Mouse (Mus musculus) embryonic facial prominence, embryonic 10.5 days (tissue): ENCODE measurements around the gene Pcnx2. TPM values are rescaled to one million over a fixed set of nuclear protein-coding genes. Genes with fewer than 3 reads are reported as not detected.

Experiments used
- DNase-seq: peaks from one replicate; pipeline ENCODE4 v3.0.0-alpha.2; 2017; ENCODE audit warnings: low spot score
- H3K27ac ChIP-seq: fragments of 300-500 bp; sonication (generic); replicated peaks from 2 replicates; pipeline ENCODE4 v1.5.1; 2016; ENCODE audit warnings: mild to moderate bottlenecking
- H3K27me3 ChIP-seq: fragments of 300-500 bp; sonication (generic); replicated peaks from 2 replicates; pipeline ENCODE4 v1.6.1; 2016; ENCODE audit warnings: low read depth, mild to moderate bottlenecking; ENCODE audit not compliant: poor library complexity, severe bottlenecking
- H3K36me3 ChIP-seq: fragments of 300-500 bp; sonication (generic); replicated peaks from 2 replicates; pipeline ENCODE4 v1.6.1; 2016; ENCODE audit warnings: mild to moderate bottlenecking, moderate library complexity
- H3K4me1 ChIP-seq: fragments of 300-500 bp; sonication (generic); 2 replicates; pipeline ENCODE4 v1.6.1; 2016
- H3K4me3 ChIP-seq: fragments of 300-500 bp; sonication (generic); 2 replicates; pipeline ENCODE4 v1.5.1; 2016; ENCODE audit warnings: mild to moderate bottlenecking, moderate library complexity
- H3K9me3 ChIP-seq: fragments of 300-500 bp; sonication (generic); 2 replicates; pipeline ENCODE4 v1.6.1; 2016; ENCODE audit warnings: mild to moderate bottlenecking
- WGBS: fragments of 180-500 bp; shearing (Covaris S2); methylation state at CpG from one replicate; pipeline ENCODE4 v1.1.7; 2016; 5-methylcytosine and 5-hydroxymethylcytosine counted together
- polyA plus RNA-seq: library from polyadenylated mRNA; unstranded; fragments of >200 nt; fragmentation: Nextera tagmentation; extraction: Ambion mirVana; gene quantifications from 2 replicates; pipeline ENCODE4 v1.2.1, GENCODE M21; 2016

Gene Pcnx2
- polyA plus RNA-seq, 1 experiment from 2014 or later: 0.15 TPM

DNA sequence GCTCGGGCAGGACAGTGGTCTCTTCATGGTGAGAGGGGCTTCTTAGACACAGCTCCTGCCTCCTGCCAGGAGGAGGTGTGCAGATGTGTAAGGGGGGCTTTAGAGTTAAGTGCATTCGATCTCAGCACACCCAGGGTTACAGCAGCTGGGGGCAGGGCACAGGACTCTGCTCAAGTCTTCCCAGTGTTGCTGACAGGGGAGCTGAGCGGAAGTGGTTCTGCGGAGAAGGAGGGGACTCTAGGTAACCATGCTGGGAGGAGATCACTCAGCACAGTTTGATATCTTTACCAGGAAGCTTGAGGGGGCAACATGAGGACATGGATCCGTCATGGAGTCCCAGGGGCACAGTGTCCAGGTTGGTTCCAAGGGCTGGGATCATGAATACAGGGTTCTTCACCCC is 156.7 kb downstream of the Pcnx2 start:
- whole genome bisulfite sequencing: 76% methylated on average over 5 of the region's 5 CpGs
- no peaks in the 10 kb centered on the region for H3K27me3 ChIP-seq
- peaks cover 8% of the 10 kb centered on the region; the same call in 1 of the 2 replicates for H3K4me1 ChIP-seq
- H3K36me3 ChIP-seq: no peaks in the 10 kb centered on the region
- no peak overlapping the region; the same call in 1 of the 2 replicates for H3K27ac ChIP-seq
- DNase-seq: no peak
- no peaks in the 10 kb centered on the region for H3K9me3 ChIP-seq
- no peak overlapping the region for H3K4me3 ChIP-seq

DNA sequence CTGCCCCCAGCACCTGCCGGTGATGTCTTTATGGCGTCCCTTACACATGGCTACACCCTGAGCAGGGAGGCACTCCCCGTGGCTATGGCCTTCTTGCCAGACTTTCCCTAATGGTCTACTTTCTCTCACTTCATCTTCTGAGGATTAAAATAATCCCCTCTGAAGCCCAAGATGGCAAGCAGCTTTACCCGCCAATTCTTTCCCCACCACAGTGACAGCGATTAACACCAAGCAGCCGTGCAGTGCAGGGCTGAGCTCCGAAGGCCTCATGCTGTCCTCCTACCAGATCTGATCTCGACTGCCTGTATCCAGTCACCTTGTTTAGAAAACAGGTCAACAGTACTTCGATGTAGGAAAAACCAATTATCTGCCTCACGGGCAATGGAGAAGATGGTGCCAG is 157.5 kb downstream of the Pcnx2 start:
- H3K36me3 ChIP-seq: no peaks in the 10 kb centered on the region
- H3K9me3 ChIP-seq: no peaks in the 10 kb centered on the region
- H3K4me3 ChIP-seq: no peak overlapping the region
- 83% methylated on average over 10 of the region's 10 CpGs for WGBS
- no peak for DNase-seq
- no peak overlapping the region for H3K27ac ChIP-seq
- no peaks in the 10 kb centered on the region for H3K27me3 ChIP-seq
- H3K4me1 ChIP-seq: peaks cover 15% of the 10 kb centered on the region; the same call in 1 of the 2 replicates

DNA sequence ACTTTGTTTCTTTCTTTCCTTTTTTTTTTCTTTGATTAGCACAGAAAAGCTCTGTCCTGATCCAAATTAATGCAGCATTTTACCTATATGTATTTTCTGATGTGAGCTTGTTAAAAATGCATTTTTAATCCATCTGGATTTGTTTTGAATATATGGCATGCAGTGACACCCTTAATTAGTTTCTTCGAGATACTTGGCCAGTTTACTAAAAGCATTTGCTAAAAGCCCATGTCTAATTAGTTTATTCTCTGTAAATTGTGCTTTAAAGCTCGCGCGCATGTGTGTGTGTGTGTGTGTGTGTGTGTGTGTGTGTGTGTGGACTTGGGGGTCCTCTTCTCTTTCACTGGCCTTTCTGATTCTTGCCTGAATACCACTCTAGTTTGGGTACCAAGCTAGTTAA is 159.2 kb downstream of the Pcnx2 start:
- H3K27me3 ChIP-seq: no peaks in the 10 kb centered on the region
- no peak overlapping the region for H3K27ac ChIP-seq
- 93% methylated on average over 4 of the region's 4 CpGs for WGBS
- H3K4me1 ChIP-seq: peaks cover 26% of the 10 kb centered on the region
- H3K4me3 ChIP-seq: no peak overlapping the region
- DNase-seq: no peak
- H3K9me3 ChIP-seq: no peaks in the 10 kb centered on the region
- H3K36me3 ChIP-seq: no peaks in the 10 kb centered on the region

DNA sequence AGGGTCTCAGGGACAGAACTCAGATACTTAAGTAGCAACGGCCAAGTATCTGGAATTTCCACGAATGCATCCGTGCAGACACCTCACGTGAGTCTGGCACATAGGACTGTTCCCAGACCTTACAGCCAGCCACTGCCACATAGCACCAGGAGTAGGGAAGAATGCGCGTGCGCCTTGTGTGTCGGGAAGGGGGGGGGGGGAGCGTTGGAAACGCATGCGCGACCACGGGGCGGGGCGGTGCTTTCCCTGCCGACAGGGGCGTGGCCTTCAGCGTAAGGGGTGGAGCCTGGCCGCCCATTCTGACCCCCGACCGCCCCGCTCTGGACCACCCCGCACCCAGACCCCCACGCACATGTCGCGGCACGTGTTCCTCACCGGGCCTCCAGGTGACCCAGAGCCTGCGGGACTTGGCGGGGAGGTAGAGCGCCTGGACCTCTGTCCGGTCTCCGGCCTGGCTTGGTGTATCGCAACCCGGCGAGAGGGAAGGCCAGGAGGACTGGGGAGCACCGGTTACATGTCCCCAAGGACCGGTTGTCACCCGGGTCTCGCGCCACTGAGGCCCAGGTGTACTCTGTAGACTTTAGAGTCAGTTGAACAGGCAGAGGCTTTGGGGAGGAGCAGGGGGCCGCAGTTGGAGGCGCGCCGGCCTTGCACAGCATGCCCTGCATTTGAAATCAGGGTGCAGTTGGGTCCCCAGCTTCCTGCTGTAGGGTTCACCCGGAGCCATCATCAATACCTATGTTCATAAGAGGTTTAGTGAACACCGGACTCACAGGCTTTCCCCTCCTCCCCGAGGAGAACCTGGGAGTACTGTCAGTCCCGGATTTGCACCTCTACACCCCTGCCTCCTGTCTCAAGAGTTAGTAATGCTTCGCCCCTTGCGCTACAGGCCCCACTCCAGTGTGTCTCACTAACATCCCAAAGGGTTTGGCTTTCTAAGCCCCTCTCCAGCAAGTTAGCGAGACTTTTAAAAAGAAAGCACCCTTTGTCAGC is 163.9 kb downstream of the Pcnx2 start:
- WGBS: 6% methylated on average over 52 of the region's 52 CpGs
- H3K4me3 ChIP-seq: peak overlapping the region; percentile 70
- peaks cover 33% of the 10 kb centered on the region for H3K4me1 ChIP-seq
- no peaks in the 10 kb centered on the region for H3K9me3 ChIP-seq
- DNase-seq: peak; percentile 95
- H3K27me3 ChIP-seq: no peaks in the 10 kb centered on the region; the same call in 1 of the 2 replicates
- H3K27ac ChIP-seq: peak overlapping the region; percentile 86
- H3K36me3 ChIP-seq: no peaks in the 10 kb centered on the region

DNA sequence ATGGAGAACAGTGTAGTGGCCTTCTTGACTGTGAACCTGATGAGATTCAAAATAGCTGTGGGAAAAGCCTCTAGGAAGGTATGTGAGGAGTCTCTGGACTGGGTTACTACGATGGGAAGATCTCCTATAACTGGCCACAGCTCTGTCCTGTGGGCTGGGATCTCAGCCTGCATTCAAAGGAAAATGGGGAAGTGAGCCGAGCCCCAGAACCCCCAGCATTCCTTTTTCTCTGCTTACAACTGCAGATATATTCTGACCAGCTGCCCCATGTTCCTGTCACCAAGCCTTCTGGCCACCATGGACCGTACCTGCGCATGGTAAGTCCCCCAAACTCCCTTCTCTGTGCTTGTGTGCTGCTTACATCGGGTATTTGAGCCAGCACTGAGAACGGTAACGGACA is 168.4 kb downstream of the Pcnx2 start, which contains the start of gene Ntpcr:
Ntpcr (plus strand) TSS at position 218 of the 400 bp plus-strand sequence.
- peaks cover 32% of the 10 kb centered on the region for H3K4me1 ChIP-seq
- H3K27me3 ChIP-seq: no peaks in the 10 kb centered on the region; the same call in 1 of the 2 replicates
- DNase-seq: no peak
- 85% methylated on average over 7 of the region's 7 CpGs for WGBS
- H3K27ac ChIP-seq: no peak within 1 kb of the TSS
- H3K4me3 ChIP-seq: no peak within 1 kb of the TSS
- no peaks in the 10 kb centered on the region for H3K36me3 ChIP-seq
- H3K9me3 ChIP-seq: no peaks in the 10 kb centered on the region

DNA sequence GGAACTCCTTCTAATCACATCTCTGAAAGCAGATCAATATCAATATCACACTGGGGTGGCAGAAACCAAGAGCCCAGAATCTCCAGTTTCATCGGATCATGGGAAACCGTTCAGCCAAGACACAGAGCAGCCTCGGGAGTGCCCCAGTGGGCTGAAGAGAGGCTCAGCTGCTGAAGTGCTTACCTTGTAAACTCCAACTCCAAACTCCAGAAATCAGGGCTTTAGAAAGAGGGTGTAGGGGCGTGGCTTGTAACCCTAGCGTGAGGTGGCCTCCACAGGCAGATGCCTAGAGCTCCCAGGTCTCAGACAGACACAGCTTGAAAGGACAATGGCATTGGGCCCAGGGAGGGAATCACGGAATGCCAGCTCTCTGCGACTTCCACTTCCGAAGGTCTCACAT is 170.3 kb downstream of the Pcnx2 start:
- H3K4me3 ChIP-seq: no peak overlapping the region
- H3K36me3 ChIP-seq: no peaks in the 10 kb centered on the region
- peaks cover 20% of the 10 kb centered on the region for H3K4me1 ChIP-seq
- 55% methylated on average over 8 of the region's 8 CpGs for WGBS
- H3K27ac ChIP-seq: no peak overlapping the region
- H3K27me3 ChIP-seq: no peaks in the 10 kb centered on the region; the same call in 1 of the 2 replicates
- DNase-seq: no peak
- no peaks in the 10 kb centered on the region for H3K9me3 ChIP-seq

DNA sequence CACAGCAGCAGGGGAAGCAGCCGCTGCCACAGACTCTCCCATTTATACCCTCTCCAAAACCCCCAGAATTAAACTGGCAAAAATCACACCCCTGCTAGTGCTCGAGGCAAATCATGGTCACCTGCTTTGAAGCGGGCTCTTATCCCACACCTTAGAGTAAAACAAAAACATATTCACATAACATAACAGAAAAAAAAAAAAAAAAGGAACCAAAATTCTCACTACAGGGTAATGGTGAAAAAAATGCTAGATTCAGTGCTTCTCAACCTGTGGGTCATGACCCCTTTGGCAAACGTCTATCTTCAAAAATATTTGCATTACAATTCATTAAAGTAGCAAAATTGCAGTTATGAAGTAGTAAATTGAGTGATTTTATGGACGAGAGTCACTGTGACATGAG is 171.1 kb downstream of the Pcnx2 start:
- Histone ChIP-seq H3K27me3 (no peaks in the 10 kb centered on the region; the same call in 1 of the 2 replicates), H3K4me3 (no peak overlapping the region), H3K36me3 (no peaks in the 10 kb centered on the region), H3K27ac (no peak overlapping the region), H3K4me1 (peaks cover 20% of the 10 kb centered on the region), H3K9me3 (no peaks in the 10 kb centered on the region)
- 83% methylated on average over 5 of the region's 5 CpGs for WGBS
- DNase-seq: no peak

DNA sequence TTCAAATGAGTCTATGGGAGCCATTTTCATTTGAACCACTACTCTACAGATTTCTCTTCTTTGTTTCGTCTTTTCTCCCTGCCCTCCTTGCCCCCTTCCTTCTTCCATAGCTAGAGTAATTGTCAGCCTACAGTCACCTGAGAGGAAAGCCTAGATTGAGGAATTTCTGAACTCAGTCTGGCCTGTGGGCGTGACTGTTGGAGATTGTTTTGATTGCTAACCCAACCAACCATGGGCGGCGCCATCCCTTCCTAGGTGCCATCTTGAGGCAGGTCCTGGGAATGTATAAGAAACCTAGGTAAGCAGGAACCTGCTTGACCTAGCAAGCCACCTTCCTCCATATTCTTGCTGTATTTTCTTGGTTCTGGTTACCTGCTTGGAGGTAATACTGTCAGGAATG is 172.0 kb downstream of the Pcnx2 start:
- 91% methylated on average over 4 of the region's 4 CpGs for WGBS
- Histone ChIP-seq H3K27me3 (no peaks in the 10 kb centered on the region), H3K4me3 (no peak overlapping the region), H3K27ac (no peak overlapping the region), H3K9me3 (no peaks in the 10 kb centered on the region), H3K4me1 (peaks cover 15% of the 10 kb centered on the region), H3K36me3 (no peaks in the 10 kb centered on the region)
- DNase-seq: no peak

DNA sequence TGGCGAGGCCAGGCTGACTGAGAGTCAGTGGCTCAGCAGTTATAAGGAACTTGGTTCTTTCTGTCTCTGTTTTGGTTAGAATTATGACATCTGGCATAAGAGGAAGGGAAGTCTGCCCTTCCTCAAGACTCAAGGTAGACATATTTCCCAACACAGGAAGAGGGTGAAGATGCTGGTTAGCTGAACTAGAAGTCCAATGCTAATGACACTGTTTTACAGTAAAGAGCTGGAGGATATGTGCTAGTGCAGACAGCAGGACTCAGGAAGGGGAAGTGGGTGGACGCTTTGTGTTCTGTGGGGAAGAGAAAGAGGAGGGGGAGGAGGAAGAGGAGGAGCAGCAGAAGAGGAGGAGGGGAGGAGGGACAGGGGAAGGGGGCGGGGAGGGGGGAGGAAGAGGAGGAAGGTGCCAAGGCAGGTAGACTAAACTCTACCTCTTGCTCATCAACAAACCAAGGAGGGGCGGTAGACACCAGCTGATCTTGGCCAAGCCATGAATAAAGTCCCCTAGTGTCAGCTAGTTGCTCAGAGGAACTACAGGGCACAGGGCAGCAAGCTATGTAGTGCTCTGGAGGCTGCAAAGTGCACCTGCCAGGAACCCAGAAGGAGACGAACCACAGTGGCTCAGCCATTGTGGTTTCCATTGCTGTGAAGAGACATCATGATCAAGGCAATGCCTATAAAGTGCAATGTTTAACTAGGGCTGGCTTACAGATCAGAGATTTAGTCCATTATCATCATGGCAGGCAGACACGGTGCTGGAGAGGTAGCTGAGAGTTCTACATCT is 172.9 kb downstream of the Pcnx2 start:
- Histone ChIP-seq H3K27ac (no peak overlapping the region), H3K27me3 (no peaks in the 10 kb centered on the region), H3K4me1 (peaks cover 12% of the 10 kb centered on the region), H3K9me3 (no peaks in the 10 kb centered on the region), H3K36me3 (no peaks in the 10 kb centered on the region), H3K4me3 (no peak overlapping the region)
- DNase-seq: no peak
- 80% methylated on average over 6 of the region's 6 CpGs for WGBS

DNA sequence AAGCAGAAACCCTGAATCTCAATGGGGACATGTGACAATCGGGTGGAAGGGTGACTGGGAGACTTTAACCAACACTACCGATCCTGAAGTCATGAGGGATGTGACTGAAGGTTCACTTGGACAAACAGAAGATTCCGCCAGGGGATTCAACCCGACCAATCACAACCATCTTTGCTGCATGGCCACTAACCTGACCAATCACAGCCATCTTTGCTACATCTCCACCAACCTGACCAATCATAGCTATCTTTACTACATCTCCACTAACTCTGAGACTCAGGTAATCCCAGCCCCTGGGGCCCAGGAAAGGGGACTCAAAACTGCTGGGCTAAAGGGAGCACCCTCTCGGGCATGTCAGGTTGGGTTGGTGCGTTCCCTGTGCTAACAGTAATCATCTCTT is 174.7 kb downstream of the Pcnx2 start:
- WGBS: 90% methylated on average over 6 of the region's 6 CpGs
- Histone ChIP-seq H3K27me3 (no peaks in the 10 kb centered on the region), H3K36me3 (no peaks in the 10 kb centered on the region), H3K4me3 (no peak overlapping the region), H3K4me1 (peaks cover 13% of the 10 kb centered on the region), H3K27ac (no peak overlapping the region), H3K9me3 (no peaks in the 10 kb centered on the region)
- DNase-seq: no peak

DNA sequence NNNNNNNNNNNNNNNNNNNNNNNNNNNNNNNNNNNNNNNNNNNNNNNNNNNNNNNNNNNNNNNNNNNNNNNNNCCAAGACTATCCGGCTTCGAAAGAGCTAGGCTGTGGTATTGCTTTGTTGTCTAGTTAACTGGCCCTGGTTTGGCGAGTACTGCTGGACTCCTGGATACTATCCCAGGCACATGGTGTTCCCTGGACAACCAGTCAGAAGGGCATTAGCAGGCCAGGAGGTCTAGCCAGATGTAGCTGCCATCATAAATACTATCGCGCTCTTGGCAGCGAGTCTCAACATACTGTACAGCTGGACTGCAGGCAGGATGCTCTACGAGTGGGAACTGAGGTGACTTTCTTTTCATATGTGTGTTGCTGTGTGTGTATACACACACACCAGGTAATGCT is 175.4 kb downstream of the Pcnx2 start:
- no peak overlapping the region for H3K4me3 ChIP-seq
- no peak for DNase-seq
- no peaks in the 10 kb centered on the region for H3K9me3 ChIP-seq
- H3K27ac ChIP-seq: no peak overlapping the region
- H3K36me3 ChIP-seq: no peaks in the 10 kb centered on the region
- H3K27me3 ChIP-seq: no peaks in the 10 kb centered on the region
- WGBS: 94% methylated on average over 7 of the region's 7 CpGs
- H3K4me1 ChIP-seq: peaks cover 16% of the 10 kb centered on the region

DNA sequence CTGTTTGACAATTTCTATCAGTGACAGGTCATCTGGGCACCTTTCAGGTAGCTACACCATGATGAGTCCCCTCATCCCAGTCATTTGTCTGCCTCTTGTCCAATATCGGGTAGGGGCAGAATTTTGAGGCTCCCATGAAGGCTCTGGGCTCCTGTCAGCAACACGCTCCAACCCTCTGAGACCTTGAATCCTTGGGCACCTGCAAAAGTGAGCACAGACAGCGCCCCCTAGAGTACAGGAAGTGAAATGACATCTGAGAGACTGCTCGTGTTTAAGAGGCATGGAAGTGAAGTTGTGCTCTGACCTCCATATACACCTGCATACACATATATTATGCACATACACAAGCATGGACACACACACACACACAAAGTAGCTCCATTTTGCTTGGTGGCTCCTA is 179.2 kb downstream of the Pcnx2 start:
- H3K27ac ChIP-seq: no peak overlapping the region
- no peaks in the 10 kb centered on the region for H3K36me3 ChIP-seq
- no peaks in the 10 kb centered on the region for H3K27me3 ChIP-seq
- peaks cover 30% of the 10 kb centered on the region for H3K4me1 ChIP-seq
- H3K9me3 ChIP-seq: no peaks in the 10 kb centered on the region
- DNase-seq: no peak
- H3K4me3 ChIP-seq: no peak overlapping the region
- WGBS: 62% methylated on average over 4 of the region's 4 CpGs
